Mouse (Mus musculus) myocyte (in vitro differentiated cells): ENCODE measurements at regions not wholly inside any gene's neighbourhood (a gene's known extent, or its start where the extent isn't known, plus 50 kb on each side); places are given as distances from the start of the nearest gene placed in this dataset.
A peak's percentile ranks its signal among the peaks of the same experiment; 100 is the strongest.

Experiments used
- H3K27me3 ChIP-seq: one replicate; pipeline ENCODE4 v1.6.1; 2011; ENCODE audit not compliant: control insufficient read depth, insufficient read depth, insufficient read length
- H3K36me3 ChIP-seq: one replicate; pipeline ENCODE4 v1.6.1; 2011; ENCODE audit not compliant: control insufficient read depth, insufficient read depth
- H3K4me2 ChIP-seq: one replicate; pipeline ENCODE4 v1.6.1; 2011; ENCODE audit warnings: low read depth, control low read depth
- H3K4me3 ChIP-seq: one replicate; pipeline ENCODE4 v1.5.1; 2011; ENCODE audit warnings: mild to moderate bottlenecking, control low read depth, moderate library complexity
- H3K79me2 ChIP-seq: one replicate; pipeline ENCODE4 v1.6.1; 2011; ENCODE audit not compliant: control insufficient read depth, insufficient read depth
- H3ac ChIP-seq: one replicate; pipeline ENCODE4 v1.6.1; 2011; ENCODE audit not compliant: control insufficient read depth, insufficient read length
- CEBPB ChIP-seq: IDR thresholded peaks from 2 replicates; pipeline ENCODE4 v1.6.1; 2011; ENCODE audit warnings: mild to moderate bottlenecking, moderate library complexity; ENCODE audit not compliant: poor library complexity, insufficient read depth, severe bottlenecking
- E2F4 ChIP-seq: IDR thresholded peaks from one replicate; pipeline ENCODE4 v1.6.1; 2011; ENCODE audit warnings: mild to moderate bottlenecking, control low read depth, moderate library complexity; ENCODE audit not compliant: insufficient read depth
- MAX ChIP-seq: IDR thresholded peaks from one replicate; pipeline ENCODE4 v1.6.1; 2011; ENCODE audit warnings: low read depth, mild to moderate bottlenecking, control low read depth
- MYOD1 ChIP-seq, 3 experiments: IDR thresholded peaks; one replicate each; pipeline ENCODE4 v1.6.1; 2011; ENCODE audit warnings: control low read depth in 2 of 3, low read depth in 2 of 3, mild to moderate bottlenecking in 2 of 3, moderate library complexity in 1 of 3; ENCODE audit not compliant: insufficient read length in 2 of 3, control insufficient read depth in 1 of 3
- MYOG ChIP-seq, 3 experiments: IDR thresholded peaks; one replicate each; pipeline ENCODE4 v1.6.1; 2011; ENCODE audit warnings: control low read depth in 2 of 3, low read depth in 2 of 3, mild to moderate bottlenecking in 2 of 3; ENCODE audit not compliant: insufficient read length in 2 of 3, control insufficient read depth in 1 of 3, insufficient read depth in 1 of 3
- POLR2A ChIP-seq: IDR thresholded peaks from one replicate; pipeline ENCODE4 v1.6.1; 2011; ENCODE audit warnings: low read depth, mild to moderate bottlenecking, control low read depth, moderate library complexity; ENCODE audit not compliant: insufficient read length
- POLR2AphosphoS2 ChIP-seq: IDR thresholded peaks from one replicate; pipeline ENCODE4 v1.6.1; 2011; ENCODE audit warnings: low read depth, control low read depth; ENCODE audit not compliant: insufficient read length
- REST ChIP-seq: IDR thresholded peaks from one replicate; pipeline ENCODE4 v1.6.1; 2011; ENCODE audit warnings: mild to moderate bottlenecking, control low read depth, moderate library complexity; ENCODE audit not compliant: insufficient read depth, insufficient read length
- SRF ChIP-seq: IDR thresholded peaks from one replicate; pipeline ENCODE4 v1.6.1; 2011; ENCODE audit warnings: low read depth; ENCODE audit not compliant: control insufficient read depth, insufficient read length
- TCF12 ChIP-seq: IDR thresholded peaks from one replicate; pipeline ENCODE4 v1.6.1; 2011; ENCODE audit warnings: mild to moderate bottlenecking, control low read depth; ENCODE audit not compliant: poor library complexity, insufficient read depth, severe bottlenecking
- TCF3 ChIP-seq: IDR thresholded peaks from one replicate; pipeline ENCODE4 v1.6.1; 2011; ENCODE audit warnings: low read depth, control low read depth; ENCODE audit not compliant: insufficient read length
- USF1 ChIP-seq: IDR thresholded peaks from one replicate; pipeline ENCODE4 v1.6.1; 2011; ENCODE audit warnings: low read depth, mild to moderate bottlenecking, control low read depth, moderate library complexity

GRCm38 (mm10) chr9:14028056-14028455 is 200.5 kb downstream of the Fam76b start:
- Histone ChIP-seq H3K36me3 (no peaks in the 10 kb centered on the region), H3K4me3 (no peak overlapping the region), H3K79me2 (no peaks in the 10 kb centered on the region), H3K27me3 (no peaks in the 10 kb centered on the region), H3K4me2 (peak overlapping the region; percentile 38), H3ac (no peak overlapping the region)
- TF ChIP-seq REST (no peak), POLR2AphosphoS2 (no peak), TCF12 (no peak), MYOD1 (IDR thresholded peaks at IDR 0.05; ENCODE audit: control insufficient read depth in 1 of 3, insufficient read length in 2 of 3, low read depth in 2 of 3) (peak in 1 of 3 experiments; percentile 26), POLR2A (no peak), MYOG (IDR thresholded peaks at IDR 0.05; ENCODE audit: control insufficient read depth in 1 of 3, insufficient read depth in 1 of 3, insufficient read length in 2 of 3, low read depth in 2 of 3) (peak in 1 of 3 experiments; percentile 10), USF1 (no peak)

DNA sequence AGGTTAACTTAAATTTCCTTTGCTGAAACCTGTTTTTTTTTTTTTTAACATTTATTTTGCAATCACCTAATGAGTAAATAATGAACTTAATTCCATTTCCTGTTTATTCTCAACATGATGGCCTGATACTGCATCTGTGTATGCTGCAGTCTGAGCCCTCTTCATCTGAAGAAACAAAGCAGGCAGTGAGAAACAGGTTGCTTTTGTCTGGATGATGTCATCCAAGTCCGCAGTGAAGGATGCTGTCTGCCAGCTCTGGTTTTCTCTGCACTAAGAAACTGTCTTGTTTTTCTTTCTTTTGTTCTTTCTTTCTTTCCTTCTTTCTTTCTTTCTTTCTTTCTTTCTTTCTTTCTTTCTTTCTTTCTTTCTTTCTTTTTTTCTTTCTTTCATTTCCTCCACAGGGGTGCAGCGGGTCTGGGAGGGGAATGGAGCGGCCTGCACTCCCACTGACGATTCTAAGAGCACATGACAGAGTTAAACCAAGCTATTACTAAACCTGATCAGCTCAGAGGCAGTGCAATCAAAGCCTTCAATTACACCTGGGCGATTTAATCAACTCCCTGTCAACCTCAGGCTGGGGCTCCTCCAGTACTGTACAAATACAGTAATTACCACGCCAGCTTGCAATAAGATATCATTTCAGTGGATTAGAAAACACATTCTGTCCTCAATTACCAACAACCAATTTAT is 204.0 kb downstream of the Fam76b start:
- H3ac ChIP-seq: no peak overlapping the region
- H3K36me3 ChIP-seq: no peaks in the 10 kb centered on the region
- no peak overlapping the region for H3K4me2 ChIP-seq
- TF ChIP-seq MYOG (IDR thresholded peaks at IDR 0.05; ENCODE audit: control insufficient read depth in 1 of 3, insufficient read depth in 1 of 3, insufficient read length in 2 of 3, low read depth in 2 of 3) (no peak), POLR2A (no peak), USF1 (no peak)
- H3K4me3 ChIP-seq: no peak overlapping the region
- no peaks in the 10 kb centered on the region for H3K79me2 ChIP-seq
- no peaks in the 10 kb centered on the region for H3K27me3 ChIP-seq

DNA sequence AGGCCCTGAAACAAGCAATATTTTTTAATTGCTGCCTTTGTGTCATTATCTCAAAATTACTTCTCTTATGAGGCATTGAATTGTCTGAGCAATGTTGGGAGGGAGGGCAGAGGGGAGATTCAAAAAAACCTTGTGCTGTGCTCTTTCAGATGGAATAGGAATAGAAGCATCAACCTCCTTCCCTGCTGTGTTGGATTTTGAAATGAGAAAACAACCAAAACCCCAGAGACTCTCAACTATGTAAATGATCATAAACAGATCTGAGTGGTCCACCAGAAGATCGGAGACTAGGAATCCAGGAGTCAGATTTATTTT is 204.5 kb downstream of the Fam76b start:
- no peak overlapping the region for H3ac ChIP-seq
- no peak overlapping the region for H3K4me3 ChIP-seq
- H3K36me3 ChIP-seq: no peaks in the 10 kb centered on the region
- no peaks in the 10 kb centered on the region for H3K79me2 ChIP-seq
- TF ChIP-seq E2F4 (no peak), TCF3 (no peak), MAX (no peak), POLR2AphosphoS2 (no peak), USF1 (no peak), CEBPB (no peak), POLR2A (no peak), REST (no peak), TCF12 (no peak), MYOD1 (IDR thresholded peaks at IDR 0.05; ENCODE audit: control insufficient read depth in 1 of 3, insufficient read length in 2 of 3, low read depth in 2 of 3) (no peak), SRF (no peak), MYOG (IDR thresholded peaks at IDR 0.05; ENCODE audit: control insufficient read depth in 1 of 3, insufficient read depth in 1 of 3, insufficient read length in 2 of 3, low read depth in 2 of 3) (no peak)
- H3K4me2 ChIP-seq: no peak overlapping the region
- no peaks in the 10 kb centered on the region for H3K27me3 ChIP-seq

- no peaks in the 10 kb centered on the region for H3K27me3 ChIP-seq
- no peaks in the 10 kb centered on the region for H3K36me3 ChIP-seq
- no peaks in the 10 kb centered on the region for H3K79me2 ChIP-seq
- no peak overlapping the region for H3ac ChIP-seq
- TF ChIP-seq USF1 (no peak), MYOG (IDR thresholded peaks at IDR 0.05; ENCODE audit: control insufficient read depth in 1 of 3, insufficient read depth in 1 of 3, insufficient read length in 2 of 3, low read depth in 2 of 3) (no peak), TCF3 (no peak), TCF12 (no peak)
- no peak overlapping the region for H3K4me3 ChIP-seq
- H3K4me2 ChIP-seq: no peak overlapping the region
These were observed 208.0 kb downstream of the Fam76b start for GRCm38 (mm10) chr9:14035526-14035925.

DNA sequence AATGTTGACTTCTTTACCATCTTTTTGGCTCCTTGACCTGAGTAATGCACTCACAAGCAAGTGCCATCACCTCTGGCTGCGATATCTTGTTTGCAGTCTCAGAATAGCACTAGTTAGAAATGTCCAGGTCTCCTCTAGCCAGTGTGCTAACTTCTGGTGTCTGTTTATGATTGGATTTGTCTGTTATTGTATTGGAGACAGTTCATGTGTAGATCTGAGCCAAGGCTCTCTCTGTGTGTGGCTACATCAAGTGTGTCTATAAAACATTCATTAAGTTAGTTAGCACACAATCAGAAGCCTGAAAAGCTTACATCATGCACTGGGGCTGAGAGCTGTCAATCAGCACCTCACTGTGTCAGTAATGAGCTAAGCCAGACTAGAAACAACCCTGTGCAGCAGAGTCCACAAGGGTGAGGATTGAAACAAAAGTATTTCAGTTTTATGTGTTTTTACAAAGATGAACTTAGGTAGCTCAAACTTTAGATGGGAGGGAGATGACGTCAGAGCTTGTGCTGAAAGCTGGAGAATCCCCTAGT is 214.5 kb downstream of the Fam76b start:
- no peak overlapping the region for H3K4me2 ChIP-seq
- H3K79me2 ChIP-seq: no peaks in the 10 kb centered on the region

More for the DNA sequence above, 214.5 kb downstream of the Fam76b start:
- no peak overlapping the region for H3ac ChIP-seq
- no peaks in the 10 kb centered on the region for H3K27me3 ChIP-seq
- no peak overlapping the region for H3K4me3 ChIP-seq
- TF ChIP-seq SRF: no peak
- TF ChIP-seq E2F4: no peak
- TF ChIP-seq REST: no peak
- no peak for TF ChIP-seq POLR2A
- TF ChIP-seq POLR2AphosphoS2: no peak
- no peak for TF ChIP-seq MAX
- TF ChIP-seq TCF3: no peak
- TF ChIP-seq CEBPB: no peak
- TF ChIP-seq MYOD1 (IDR thresholded peaks at IDR 0.05; ENCODE audit: control insufficient read depth in 1 of 3, insufficient read length in 2 of 3, low read depth in 2 of 3): no peak
- TF ChIP-seq MYOG (IDR thresholded peaks at IDR 0.05; ENCODE audit: control insufficient read depth in 1 of 3, insufficient read depth in 1 of 3, insufficient read length in 2 of 3, low read depth in 2 of 3): no peak
- TF ChIP-seq TCF12: no peak
- TF ChIP-seq USF1: no peak
- H3K36me3 ChIP-seq: no peaks in the 10 kb centered on the region
